Mouse (Mus musculus): ENCODE measurements around the gene Npas4.

DNA sequence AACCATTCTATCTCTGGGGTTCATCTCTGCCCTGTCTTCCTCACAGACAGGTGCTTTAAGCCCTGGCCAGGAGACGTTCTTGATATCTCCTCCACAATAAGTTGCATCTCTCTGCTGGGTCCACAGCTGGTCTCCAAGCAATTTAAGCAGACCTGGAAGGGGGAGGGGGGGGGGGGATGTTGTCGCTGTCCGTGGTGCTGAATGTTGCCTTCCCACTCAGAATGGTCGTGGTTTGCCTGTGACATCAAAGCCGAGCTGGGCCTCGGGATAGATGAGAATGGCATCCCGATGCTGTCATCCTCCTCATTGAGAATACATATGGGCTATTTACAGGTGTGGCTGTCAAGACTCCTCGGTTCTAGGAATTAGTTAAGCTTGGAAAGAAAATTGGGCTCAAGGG lies 2.3 kb upstream of the Npas4 start:
- TF ChIP-seq CTCF (IDR thresholded peaks at IDR 0.05; ENCODE audit: control insufficient read depth, insufficient read depth, low read length) (no peak), POLR2A (IDR thresholded peaks at IDR 0.05; ENCODE audit: borderline replicate concordance, control insufficient read depth, low read depth, low read length) (no peak)
